Mouse (Mus musculus): ENCODE measurements at regions not wholly inside any gene's neighbourhood (a gene's known extent, or its start where the extent isn't known, plus 50 kb on each side); places are given as distances from the start of the nearest gene placed in this dataset.
A peak's percentile ranks its signal among the peaks of the same experiment; 100 is the strongest.

- no peak overlapping the region for H3K4me2 ChIP-seq (ENCODE audit: low read length)
- H3K4me1 ChIP-seq (ENCODE audit: control insufficient read depth, insufficient read depth, low read length): peaks cover 17% of the 10 kb centered on the region
- no peaks in the 10 kb centered on the region for H3K27me3 ChIP-seq (replicated peaks; ENCODE audit: control insufficient read depth, insufficient read depth, low read length)
- 16% methylated on average over 7 of the region's 7 CpGs for WGBS
- H3K9me3 ChIP-seq (replicated peaks; ENCODE audit: control insufficient read depth, low read length): no peaks in the 10 kb centered on the region
- H3K4me3 ChIP-seq (ENCODE audit: low read depth, low read length): no peak overlapping the region
- ATAC-seq (peak; percentile 58), DNase-seq (ENCODE audit: low spot score) (peak; percentile 66)
- no peak overlapping the region for H3K27ac ChIP-seq (ENCODE audit: low read depth, low read length)
- no peaks in the 10 kb centered on the region for H3K36me3 ChIP-seq (ENCODE audit: control insufficient read depth, insufficient read depth, low read length)
- no peak overlapping the region for H3K9ac ChIP-seq (ENCODE audit: low read length)
Measured at GRCm38 (mm10) chr6:8897334-8897733, 50.9 kb upstream of the Nxph1 start.

- WGBS: 82% methylated on average over 3 of the region's 3 CpGs
- Histone ChIP-seq H3K4me3 (ENCODE audit: low read depth, low read length) (no peak overlapping the region), H3K36me3 (ENCODE audit: control insufficient read depth, insufficient read depth, low read length) (no peaks in the 10 kb centered on the region), H3K9me3 (replicated peaks; ENCODE audit: control insufficient read depth, low read length) (no peaks in the 10 kb centered on the region), H3K9ac (ENCODE audit: low read length) (no peak overlapping the region), H3K4me2 (ENCODE audit: low read length) (no peak overlapping the region), H3K27me3 (replicated peaks; ENCODE audit: control insufficient read depth, insufficient read depth, low read length) (no peaks in the 10 kb centered on the region), H3K27ac (ENCODE audit: low read depth, low read length) (no peak overlapping the region), H3K4me1 (ENCODE audit: control insufficient read depth, insufficient read depth, low read length) (peaks cover 17% of the 10 kb centered on the region)
- ATAC-seq: no peak
- no peak for DNase-seq (ENCODE audit: low spot score)
Measured at GRCm38 (mm10) chr6:8898268-8898667, 50.0 kb upstream of the Nxph1 start.

Data from forebrain, embryonic 14.5 days (tissue).